Mouse (Mus musculus) heart, embryonic 12.5 days (tissue): ENCODE measurements around the gene Daglb. TPM values are rescaled to one million over a fixed set of nuclear protein-coding genes. Genes with fewer than 3 reads are reported as not detected.

Source experiments
- ATAC-seq: fragments of 200-750 bp; cut with Nextera tagmentation; 2 replicates; pipeline ENCODE4 v1.8.0; 2017; ENCODE audit warnings: moderate TSS enrichment, moderate library complexity; ENCODE audit not compliant: insufficient number of reproducible peaks, low FRiP score
- H3K27ac ChIP-seq: fragments of 300-500 bp; sonication (generic); 2 replicates; pipeline ENCODE4 v1.5.1; 2016; ENCODE audit warnings: mild to moderate bottlenecking, moderate library complexity; ENCODE audit not compliant: poor library complexity, severe bottlenecking
- H3K27me3 ChIP-seq: fragments of 300-500 bp; sonication (generic); replicated peaks from 2 replicates; pipeline ENCODE4 v1.6.1; 2016; ENCODE audit warnings: mild to moderate bottlenecking, moderate library complexity
- H3K36me3 ChIP-seq: fragments of 300-500 bp; sonication (generic); 2 replicates; pipeline ENCODE4 v1.6.1; 2016; ENCODE audit warnings: mild to moderate bottlenecking, moderate library complexity
- H3K4me1 ChIP-seq: fragments of 300-500 bp; sonication (generic); replicated peaks from 2 replicates; pipeline ENCODE4 v1.6.1; 2016; ENCODE audit warnings: mild to moderate bottlenecking
- H3K4me2 ChIP-seq: fragments of 300-500 bp; sonication (generic); 2 replicates; pipeline ENCODE4 v1.6.1; 2016; ENCODE audit warnings: mild to moderate bottlenecking, moderate library complexity
- H3K4me3 ChIP-seq: fragments of 300-500 bp; sonication (generic); 2 replicates; pipeline ENCODE4 v1.5.1; 2016; ENCODE audit warnings: mild to moderate bottlenecking
- H3K9ac ChIP-seq: fragments of 300-500 bp; sonication (generic); 2 replicates; pipeline ENCODE4 v1.6.1; 2016; ENCODE audit warnings: mild to moderate bottlenecking, moderate library complexity
- H3K9me3 ChIP-seq: fragments of 300-500 bp; sonication (generic); replicated peaks from 2 replicates; pipeline ENCODE4 v1.6.1; 2016; ENCODE audit warnings: mild to moderate bottlenecking, moderate library complexity
- WGBS: fragments of 180-500 bp; shearing (Covaris S2); methylation state at CpG from one replicate; pipeline ENCODE4 v1.1.7; 2016; 5-methylcytosine and 5-hydroxymethylcytosine counted together
- polyA plus RNA-seq: library from polyadenylated mRNA; unstranded; fragments of >200 nt; fragmentation: Nextera tagmentation; extraction: Ambion mirVana; gene quantifications from 2 replicates; pipeline ENCODE4 v1.2.1, GENCODE M21; 2016

Daglb gene
- polyA plus RNA-seq, 1 experiment from 2014 or later = 10.6 TPM

- no peaks in the 10 kb centered on the region for H3K9me3 ChIP-seq
- no peak for ATAC-seq
- H3K9ac ChIP-seq = no peak overlapping the region; the same call in 1 of the 2 replicates
- 84% methylated on average over 23 of the region's 23 CpGs for WGBS
- H3K4me1 ChIP-seq = peaks cover 40% of the 10 kb centered on the region
- no peak overlapping the region for H3K27ac ChIP-seq
- no peak overlapping the region for H3K4me2 ChIP-seq
- no peak overlapping the region for H3K4me3 ChIP-seq
- peaks cover 27% of the 10 kb centered on the region for H3K36me3 ChIP-seq
- H3K27me3 ChIP-seq = no peaks in the 10 kb centered on the region
These were observed 2.7 kb downstream of the Daglb start for GRCm38 (mm10) chr5:143466891-143467669.

GRCm38 (mm10) chr5:143467931-143468330, 3.5 kb downstream of the Daglb start:
- Histone ChIP-seq H3K36me3 (peaks cover 33% of the 10 kb centered on the region), H3K27me3 (no peaks in the 10 kb centered on the region), H3K4me1 (peaks cover 42% of the 10 kb centered on the region), H3K4me3 (no peak overlapping the region), H3K9me3 (no peaks in the 10 kb centered on the region), H3K9ac (peak overlapping the region; percentile 1; the same call in 1 of the 2 replicates), H3K4me2 (no peak overlapping the region), H3K27ac (no peak overlapping the region)
- WGBS = 95% methylated on average over 6 of the region's 6 CpGs
- ATAC-seq = no peak

- no peak overlapping the region for H3K27ac ChIP-seq
- peaks cover 48% of the 10 kb centered on the region for H3K36me3 ChIP-seq
- no peaks in the 10 kb centered on the region for H3K27me3 ChIP-seq
- H3K9ac ChIP-seq = no peak overlapping the region
- no peak overlapping the region for H3K4me2 ChIP-seq
- H3K9me3 ChIP-seq = no peaks in the 10 kb centered on the region
- H3K4me1 ChIP-seq = peaks cover 36% of the 10 kb centered on the region
- H3K4me3 ChIP-seq = no peak overlapping the region
- 86% methylated on average over 8 of the region's 8 CpGs for WGBS
- no peak for ATAC-seq
These were observed 5.2 kb downstream of the Daglb start for GRCm38 (mm10) chr5:143469628-143470027.

GRCm38 (mm10) chr5:143470421-143471164, 6.2 kb downstream of the Daglb start:
- Histone ChIP-seq H3K9ac (peak overlapping the region; percentile 32; the same call in 1 of the 2 replicates), H3K27ac (peak overlapping the region; percentile 76), H3K4me3 (no peak overlapping the region), H3K27me3 (no peaks in the 10 kb centered on the region), H3K4me2 (no peak overlapping the region; the same call in 1 of the 2 replicates), H3K36me3 (peaks cover 58% of the 10 kb centered on the region), H3K4me1 (peaks cover 31% of the 10 kb centered on the region), H3K9me3 (no peaks in the 10 kb centered on the region)
- peak; percentile 76 for ATAC-seq
- 52% methylated on average over 15 of the region's 15 CpGs for WGBS

- no peak overlapping the region; the same call in 1 of the 2 replicates for H3K4me2 ChIP-seq
- ATAC-seq = no peak
- H3K9ac ChIP-seq = peak overlapping the region; percentile 32; the same call in 1 of the 2 replicates
- no peak overlapping the region for H3K4me3 ChIP-seq
- H3K27ac ChIP-seq = peak overlapping the region; percentile 76
- H3K4me1 ChIP-seq = peaks cover 27% of the 10 kb centered on the region
- no peaks in the 10 kb centered on the region for H3K9me3 ChIP-seq
- H3K27me3 ChIP-seq = no peaks in the 10 kb centered on the region
- 92% methylated on average over 3 of the region's 3 CpGs for WGBS
- H3K36me3 ChIP-seq = peaks cover 63% of the 10 kb centered on the region
These were observed 6.8 kb downstream of the Daglb start for GRCm38 (mm10) chr5:143471165-143471546.

GRCm38 (mm10) chr5:143471953-143472618, 7.7 kb downstream of the Daglb start:
- 83% methylated on average over 9 of the region's 9 CpGs for WGBS
- H3K9me3 ChIP-seq = no peaks in the 10 kb centered on the region
- no peak overlapping the region for H3K4me2 ChIP-seq
- H3K27me3 ChIP-seq = no peaks in the 10 kb centered on the region
- H3K27ac ChIP-seq = no peak overlapping the region; the same call in 1 of the 2 replicates
- ATAC-seq = no peak
- H3K4me3 ChIP-seq = no peak overlapping the region
- no peak overlapping the region for H3K9ac ChIP-seq
- H3K36me3 ChIP-seq = peaks cover 70% of the 10 kb centered on the region
- H3K4me1 ChIP-seq = peaks cover 25% of the 10 kb centered on the region

- Histone ChIP-seq H3K9me3 (no peaks in the 10 kb centered on the region), H3K4me3 (no peak overlapping the region), H3K27me3 (no peaks in the 10 kb centered on the region), H3K9ac (no peak overlapping the region), H3K27ac (no peak overlapping the region), H3K4me1 (peaks cover 19% of the 10 kb centered on the region), H3K36me3 (peaks cover 66% of the 10 kb centered on the region), H3K4me2 (no peak overlapping the region)
- 74% methylated on average over 20 of the region's 20 CpGs for WGBS
- ATAC-seq = no peak
These were observed 10.9 kb downstream of the Daglb start for GRCm38 (mm10) chr5:143475153-143475844.

- H3K36me3 ChIP-seq = peaks cover 69% of the 10 kb centered on the region
- WGBS = 90% methylated on average over 6 of the region's 6 CpGs
- no peak overlapping the region for H3K27ac ChIP-seq
- H3K9me3 ChIP-seq = no peaks in the 10 kb centered on the region
- H3K27me3 ChIP-seq = no peaks in the 10 kb centered on the region
- H3K9ac ChIP-seq = no peak overlapping the region
- H3K4me3 ChIP-seq = no peak overlapping the region
- peaks cover 12% of the 10 kb centered on the region for H3K4me1 ChIP-seq
- ATAC-seq = no peak
- H3K4me2 ChIP-seq = no peak overlapping the region
These were observed 11.6 kb downstream of the Daglb start for GRCm38 (mm10) chr5:143476013-143476412.

- Histone ChIP-seq H3K36me3 (peaks cover 77% of the 10 kb centered on the region), H3K9ac (no peak overlapping the region), H3K4me1 (no peaks in the 10 kb centered on the region), H3K27me3 (no peaks in the 10 kb centered on the region), H3K4me2 (no peak overlapping the region), H3K9me3 (no peaks in the 10 kb centered on the region), H3K27ac (no peak overlapping the region), H3K4me3 (no peak overlapping the region)
- ATAC-seq = no peak
- 88% methylated on average over 3 of the region's 3 CpGs for WGBS
These were observed 13.5 kb downstream of the Daglb start for GRCm38 (mm10) chr5:143477901-143478300.

- Histone ChIP-seq H3K9ac (no peak overlapping the region), H3K4me3 (no peak overlapping the region), H3K36me3 (peaks cover 57% of the 10 kb centered on the region), H3K27ac (no peak overlapping the region), H3K27me3 (no peaks in the 10 kb centered on the region), H3K9me3 (no peaks in the 10 kb centered on the region), H3K4me1 (no peaks in the 10 kb centered on the region), H3K4me2 (no peak overlapping the region)
- ATAC-seq = no peak
- 88% methylated on average over 5 of the region's 5 CpGs for WGBS
These were observed 20.6 kb downstream of the Daglb start for GRCm38 (mm10) chr5:143484955-143485354.
